Mouse (Mus musculus) layer of hippocampus, adult 2 months (tissue): ENCODE results near the gene Olfr1145. TPM values are rescaled to one million over a fixed set of nuclear protein-coding genes. Genes with fewer than 3 reads are reported as not detected.
A peak's percentile ranks its signal among the peaks of the same experiment; 100 is the strongest.

ENCODE experiments used
- DNase-seq, 2 experiments: peaks; one replicate each; pipeline ENCODE4 v3.0.0; 2022; ENCODE audit warnings: low spot score in 2 of 2
- H3K27ac ChIP-seq: fragments of 200-600 bp; 2 replicates; pipeline ENCODE4 v1.8.1; 2022
- H3K4me3 ChIP-seq: fragments of 200-600 bp; 2 replicates; pipeline ENCODE4 v1.8.1; 2022; ENCODE audit warnings: mild to moderate bottlenecking
- CTCF ChIP-seq: fragments of 200-600 bp; conservative IDR thresholded peaks from 2 replicates; pipeline ENCODE4 v1.8.1; 2022; ENCODE audit warnings: antibody characterized with exemption, mild to moderate bottlenecking, moderate library complexity
- long read RNA-seq, 2 experiments: library from polyadenylated mRNA; stranded (forward); transcript quantifications; one replicate each; pipeline ENCODE4 v2.0.0; 2021; ENCODE audit warnings: borderline mapping rate in 2 of 2
- total RNA-seq, 2 experiments: library from RNA; stranded (reverse); gene quantifications; 2 replicates each; pipeline ENCODE4 v1.2.3; 2021

Olfr1145 gene
- not detected for total RNA-seq
- long read RNA-seq, experiment 1, result 0 reads
- long read RNA-seq, experiment 2, result 0 reads

DNA sequence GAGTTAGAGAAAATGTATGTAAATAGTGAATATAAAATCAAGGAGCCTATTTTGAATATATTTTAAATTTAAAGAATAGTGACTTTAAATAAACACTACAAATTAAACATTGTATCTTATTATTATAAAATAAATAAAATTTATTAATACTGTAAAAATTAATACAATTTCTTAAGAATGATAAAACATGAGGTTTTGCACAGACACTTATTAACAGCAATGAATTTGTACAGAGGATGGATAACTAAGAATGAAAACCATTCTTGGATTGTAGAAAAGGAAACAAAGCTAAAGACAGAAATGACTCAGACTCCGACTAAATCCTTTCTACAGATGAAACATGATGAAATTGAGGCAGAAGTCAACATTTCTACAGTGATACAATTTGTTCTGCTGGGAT lies at the start of gene Olfr1145:
Olfr1145 (plus strand) TSS at position 301 of the 400 bp plus-strand sequence.
- no peak for DNase-seq
- Histone ChIP-seq H3K4me3 (no peak within 1 kb of the TSS), H3K27ac (no peak within 1 kb of the TSS)
- TF ChIP-seq CTCF, result no peak

DNA sequence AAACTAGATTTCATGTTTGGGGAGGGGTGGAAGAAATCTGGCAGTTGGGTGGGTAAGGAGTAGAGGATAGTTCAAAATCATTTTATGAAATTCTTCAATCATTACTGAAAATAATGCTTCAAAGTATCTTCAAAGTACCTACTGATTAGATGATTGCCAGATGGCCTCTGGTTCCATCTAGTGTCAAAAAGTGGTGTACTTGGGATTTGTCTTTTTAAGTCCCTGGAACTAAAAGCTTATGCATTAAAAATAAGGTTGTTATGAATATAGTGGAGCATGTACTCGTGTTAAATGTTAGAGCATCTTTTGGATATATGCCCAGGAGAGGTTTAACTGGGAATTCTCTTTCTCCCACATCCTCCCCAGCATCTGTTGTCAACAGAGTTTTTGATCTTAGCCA lies 33.5 kb upstream of the Olfr1145 start:
- peak; percentile 69 for TF ChIP-seq CTCF
- Histone ChIP-seq H3K4me3 (no peak overlapping the region), H3K27ac (no peak overlapping the region)
- no peak for DNase-seq

DNA sequence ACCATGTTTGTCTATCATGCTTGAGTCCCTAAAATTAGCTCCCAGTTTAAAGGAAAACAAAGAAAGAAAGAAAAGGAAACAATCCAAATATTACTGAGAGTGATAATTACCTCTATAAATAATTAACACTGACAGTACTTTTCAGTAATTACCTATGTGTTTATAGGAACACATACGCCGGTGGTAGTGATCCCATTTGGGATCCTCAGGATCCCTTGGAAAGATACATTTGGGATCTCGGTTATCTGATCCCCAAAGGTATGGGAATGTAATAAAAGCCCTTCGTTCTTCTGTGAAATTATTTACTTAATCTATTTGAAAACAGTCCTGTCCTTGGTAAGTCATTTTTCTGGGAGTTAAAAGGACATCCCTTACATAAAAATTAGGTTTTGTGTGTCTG lies 30.4 kb upstream of the Olfr1145 start, which contains the start of gene Olfr152:
Olfr152 (plus strand) TSS at position 301 of the 400 bp plus-strand sequence.
- TF ChIP-seq CTCF, result no peak
- no peak for DNase-seq
- no peak within 1 kb of the TSS for H3K4me3 ChIP-seq
- H3K27ac ChIP-seq, result no peak within 1 kb of the TSS

DNA sequence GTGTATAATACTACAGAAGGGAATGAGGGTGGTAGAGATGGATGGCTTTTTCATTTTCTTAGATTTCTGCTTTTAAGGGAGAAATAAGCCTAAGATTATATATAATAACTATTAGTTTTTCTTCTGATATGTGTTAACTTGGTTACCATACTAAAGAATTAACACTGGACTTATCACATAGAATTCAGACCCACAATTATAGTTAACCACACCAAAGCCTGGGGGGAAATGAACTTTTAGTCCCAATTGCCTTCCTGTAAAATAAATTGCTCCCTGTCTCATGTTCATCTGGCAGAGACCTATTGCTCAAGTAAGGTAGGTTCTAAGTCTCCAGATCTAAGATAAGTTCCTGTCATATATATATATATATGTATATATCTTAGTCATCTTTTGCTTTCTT lies 9.3 kb upstream of the Olfr1145 start, which contains the start of gene Olfr1143:
Olfr1143 (plus strand) TSS at position 301 of the 400 bp plus-strand sequence.
- TF ChIP-seq CTCF, result no peak
- no peak within 1 kb of the TSS for H3K27ac ChIP-seq
- H3K4me3 ChIP-seq, result no peak within 1 kb of the TSS
- DNase-seq, result no peak

DNA sequence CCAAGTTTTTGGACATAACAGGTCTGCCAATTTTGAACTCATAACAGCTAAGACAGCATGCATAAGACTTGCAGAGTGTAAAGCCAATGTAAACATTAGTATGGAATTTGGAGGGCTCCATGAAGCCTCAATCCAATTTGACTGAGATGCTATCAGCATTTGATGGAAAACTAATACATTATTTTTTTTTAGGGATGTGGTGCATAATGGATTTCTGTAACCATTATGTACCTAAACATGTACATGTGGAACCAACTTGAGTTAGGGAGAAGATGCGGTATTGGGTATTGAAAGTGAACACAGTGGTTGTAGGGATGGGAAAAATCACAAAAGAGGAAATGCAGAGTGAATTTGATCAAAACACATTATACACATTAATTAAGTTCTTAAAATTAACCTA lies 20.6 kb downstream of the Olfr1145 start, which contains the start of gene Olfr1148:
Olfr1148 (plus strand) TSS at position 301 of the 400 bp plus-strand sequence.
- no peak for DNase-seq
- no peak for TF ChIP-seq CTCF

DNA sequence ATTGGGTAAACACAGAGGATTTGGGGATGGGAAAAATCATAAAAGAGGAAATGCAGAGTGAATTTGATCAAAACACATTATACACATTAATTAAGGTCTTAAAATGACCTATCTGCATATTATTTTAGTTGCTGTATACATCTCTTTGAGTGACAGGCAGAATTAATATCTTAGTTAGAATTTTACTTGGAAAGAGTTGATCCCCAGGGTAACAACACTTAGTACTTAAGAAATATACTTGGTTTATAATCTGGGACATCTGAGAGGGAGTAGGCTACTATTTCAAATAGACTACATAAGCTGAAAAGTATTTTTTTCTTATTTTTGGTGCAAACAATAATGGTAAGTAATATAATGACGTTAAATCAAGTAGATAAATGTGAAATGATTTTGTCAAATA lies 34.1 kb downstream of the Olfr1145 start, which contains the start of gene Olfr1150-ps1:
Olfr1150-ps1 (plus strand) TSS at position 301 of the 400 bp plus-strand sequence.
- H3K4me3 ChIP-seq, result no peak within 1 kb of the TSS
- DNase-seq, result no peak
- TF ChIP-seq CTCF, result no peak
- H3K27ac ChIP-seq, result no peak within 1 kb of the TSS

More for the DNA sequence above, 20.6 kb downstream of the Olfr1145 start, which contains the start of gene Olfr1148:
- Histone ChIP-seq H3K27ac (no peak within 1 kb of the TSS), H3K4me3 (no peak within 1 kb of the TSS)

DNA sequence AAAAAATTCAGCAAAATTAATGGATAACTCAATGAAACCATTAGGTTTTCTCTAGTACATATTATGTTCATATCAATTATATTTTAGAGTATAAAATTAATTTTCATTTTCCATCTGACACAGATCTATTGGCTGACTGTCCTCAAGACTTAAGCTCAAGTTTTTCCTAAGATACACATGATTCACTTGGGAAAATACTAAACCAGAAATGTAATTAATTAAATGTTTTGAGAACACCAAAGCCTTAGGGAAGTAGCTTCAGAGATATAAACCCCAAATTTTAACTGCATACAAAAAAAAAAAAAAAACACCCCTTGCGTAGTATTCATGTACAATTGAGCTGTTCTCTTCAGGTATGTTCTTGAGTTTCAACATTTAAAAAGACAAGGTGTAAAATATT lies 45.9 kb downstream of the Olfr1145 start, which contains the start of gene Olfr1151:
Olfr1151 (plus strand) TSS at position 301 of the 400 bp plus-strand sequence.
- no peak within 1 kb of the TSS for H3K27ac ChIP-seq
- DNase-seq, result no peak
- H3K4me3 ChIP-seq, result no peak within 1 kb of the TSS
- TF ChIP-seq CTCF, result no peak

Other genes starting within 250 kb of the Olfr1145 start
- not detected for gene Olfr1129, start 235.9 kb upstream of the Olfr1145 start, total RNA-seq
- gene Olfr1130, start 203.6 kb upstream of the Olfr1145 start, total RNA-seq, result not detected
- not detected for gene Olfr1131, start 182.7 kb upstream of the Olfr1145 start, total RNA-seq
- gene Olfr1132, start 172.3 kb upstream of the Olfr1145 start, total RNA-seq, result not detected
- not detected for gene Olfr1133, start 162.4 kb upstream of the Olfr1145 start, total RNA-seq
- not detected for gene Olfr1134, start 151.4 kb upstream of the Olfr1145 start, total RNA-seq
- gene Olfr1135, start 136.2 kb upstream of the Olfr1145 start, total RNA-seq, result not detected
- gene Olfr1136, start 115.9 kb upstream of the Olfr1145 start, total RNA-seq, result not detected
- gene Olfr1137, start 96.6 kb upstream of the Olfr1145 start, total RNA-seq, result not detected
- not detected for gene Olfr1138, start 69.8 kb upstream of the Olfr1145 start, total RNA-seq
- not detected for gene Olfr1140, start 66.1 kb upstream of the Olfr1145 start, total RNA-seq
- gene Olfr1141, start 55.8 kb upstream of the Olfr1145 start, total RNA-seq, result not detected
- gene Olfr152, start 30.3 kb upstream of the Olfr1145 start, total RNA-seq, result not detected
- gene Olfr1143, start 9.2 kb upstream of the Olfr1145 start, total RNA-seq, result not detected
- gene Olfr1148, start 20.7 kb downstream of the Olfr1145 start, total RNA-seq, result not detected
- gene Olfr1150-ps1, start 34.2 kb downstream of the Olfr1145 start, total RNA-seq, result not detected
- gene Olfr1151, start 46.0 kb downstream of the Olfr1145 start, total RNA-seq, result not detected
- not detected for gene Olfr1152, start 56.7 kb downstream of the Olfr1145 start, total RNA-seq
- gene Olfr1153, start 85.1 kb downstream of the Olfr1145 start, total RNA-seq, result not detected
- gene Olfr1154, start 95.3 kb downstream of the Olfr1145 start, total RNA-seq, result not detected
- gene Olfr1155, start 135.3 kb downstream of the Olfr1145 start, total RNA-seq, result not detected
- gene Olfr1156, start 143.3 kb downstream of the Olfr1145 start, total RNA-seq, result under 1 TPM in 1 of 2 experiments, not detected in 1; 0.15 TPM
- gene Olfr1157, start 158.5 kb downstream of the Olfr1145 start, total RNA-seq, result not detected
- gene Olfr74, start 164.8 kb downstream of the Olfr1145 start, total RNA-seq, result not detected
- gene Olfr1158, start 180.3 kb downstream of the Olfr1145 start, total RNA-seq, result not detected
- not detected for gene Olfr1160, start 198.4 kb downstream of the Olfr1145 start, total RNA-seq
- gene Olfr1161, start 213.0 kb downstream of the Olfr1145 start, total RNA-seq, result not detected
- not detected for gene Olfr73, start 227.9 kb downstream of the Olfr1145 start, total RNA-seq
- gene Olfr1162, start 241.3 kb downstream of the Olfr1145 start, total RNA-seq, result not detected